Mouse (Mus musculus) bone marrow macrophage, adult 2 months (primary cell): ENCODE measurements around the gene Rap1gds1.

Source experiments
- CTCF ChIP-seq: IDR thresholded peaks from 2 replicates; pipeline ENCODE4 v1.5.1; 2012; ENCODE audit warnings: low read depth, mild to moderate bottlenecking, low read length, moderate library complexity
- POLR2A ChIP-seq: IDR thresholded peaks from 2 replicates; pipeline ENCODE4 v1.6.1; 2012; ENCODE audit warnings: mild to moderate bottlenecking, low read depth, low read length, borderline replicate concordance

DNA sequence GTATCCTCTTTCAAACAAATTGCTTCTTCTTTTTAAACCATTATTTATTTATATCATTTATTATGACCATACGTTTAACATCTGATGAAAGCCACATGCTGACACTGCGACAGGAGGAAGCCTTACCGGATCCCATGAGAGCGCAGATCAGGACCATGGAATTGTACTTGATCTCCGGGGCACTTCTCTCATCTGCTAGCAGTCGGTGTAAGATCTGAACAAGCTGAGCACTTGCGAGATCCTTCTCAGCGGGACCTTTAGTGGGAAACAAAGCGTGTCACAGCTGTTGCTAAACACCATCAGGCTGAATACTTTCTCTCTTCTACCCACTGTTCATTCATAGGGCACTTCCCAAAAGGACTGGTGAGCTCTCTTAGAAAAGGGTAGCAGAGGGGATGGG lies 133.4 kb downstream of the Rap1gds1 start:
- TF ChIP-seq CTCF (no peak), POLR2A (no peak)
